Mouse (Mus musculus) heart, postnatal 0 days (tissue): ENCODE data around the gene Rptor. TPM values are rescaled to one million over a fixed set of nuclear protein-coding genes. Genes with fewer than 3 reads are reported as not detected.
A peak's percentile ranks its signal among the peaks of the same experiment; 100 is the strongest.

Experiments
- ATAC-seq: fragments of 200-750 bp; cut with Nextera tagmentation; 2 replicates; pipeline ENCODE4 v1.8.0; 2017; ENCODE audit warnings: low read depth, moderate number of reproducible peaks, moderate library complexity; ENCODE audit not compliant: insufficient read depth
- DNase-seq: peaks from one replicate; pipeline ENCODE4 v3.0.0-alpha.2; 2016; ENCODE audit warnings: low spot score
- H3K27ac ChIP-seq: fragments of 300-500 bp; sonication (generic); 2 replicates; pipeline ENCODE4 v1.5.1; 2014; ENCODE audit warnings: low read depth, mild to moderate bottlenecking
- H3K27me3 ChIP-seq: fragments of 300-500 bp; sonication (generic); 2 replicates; pipeline ENCODE4 v1.6.1; 2014; ENCODE audit warnings: low read length, mixed read lengths; ENCODE audit not compliant: control insufficient read depth, insufficient read depth
- H3K36me3 ChIP-seq: fragments of 300-500 bp; sonication (generic); replicated peaks from 2 replicates; pipeline ENCODE4 v1.6.1; 2014; ENCODE audit warnings: low read length, mixed read lengths; ENCODE audit not compliant: control insufficient read depth, insufficient read depth
- H3K4me1 ChIP-seq: fragments of 300-500 bp; sonication (generic); 2 replicates; pipeline ENCODE4 v1.6.1; 2014; ENCODE audit warnings: antibody characterized with exemption; ENCODE audit not compliant: control insufficient read depth, insufficient read depth
- H3K4me2 ChIP-seq: fragments of 300-500 bp; sonication (generic); 2 replicates; pipeline ENCODE4 v1.6.1; 2014; ENCODE audit warnings: low read depth, mild to moderate bottlenecking, low read length, moderate library complexity
- H3K4me3 ChIP-seq: fragments of 300-500 bp; sonication (generic); 2 replicates; pipeline ENCODE4 v1.5.1; 2014; ENCODE audit warnings: low read depth, low read length
- H3K9ac ChIP-seq: fragments of 300-500 bp; sonication (generic); replicated peaks from 2 replicates; pipeline ENCODE4 v1.6.1; 2014; ENCODE audit warnings: low read depth, low read length, mixed read lengths
- H3K9me3 ChIP-seq: fragments of 300-500 bp; sonication (generic); replicated peaks from 2 replicates; pipeline ENCODE4 v1.6.1; 2016; ENCODE audit warnings: low read length; ENCODE audit not compliant: control insufficient read depth
- CTCF ChIP-seq: IDR thresholded peaks from 2 replicates; pipeline ENCODE4 v1.5.1; 2016; ENCODE audit warnings: antibody characterized with exemption, control low read depth, low read depth
- EP300 ChIP-seq: IDR thresholded peaks from 2 replicates; pipeline ENCODE4 v1.6.1; 2016; ENCODE audit warnings: antibody characterized with exemption, low read depth
- WGBS: fragments of 180-500 bp; shearing (Covaris S2); extraction: QIAGEN DNeasy Blood & Tissue Kit; methylation state at CpG from one replicate; pipeline ENCODE4 v1.1.7; 2014; 5-methylcytosine and 5-hydroxymethylcytosine counted together
- polyA plus RNA-seq: library from polyadenylated mRNA; unstranded; fragments of >200 nt; fragmentation: Nextera tagmentation; extraction: Ambion mirVana; gene quantifications from 2 replicates; pipeline ENCODE4 v1.2.1, GENCODE M21; 2015
- total RNA-seq: library from RNA; depleted of rRNA; stranded (reverse); fragments of >200 nt; gene quantifications from 2 replicates; pipeline ENCODE4 v1.2.3, GENCODE M21; 2014; ENCODE audit warnings: low replicate concordance

Rptor gene
- total and polyA plus RNA-seq, 2 experiments from 2014 or later: 4.8 to 39.8 TPM

- no peak overlapping the region for H3K4me2 ChIP-seq
- H3K4me3 ChIP-seq: no peak overlapping the region
- no peaks in the 10 kb centered on the region for H3K9me3 ChIP-seq
- no peak for ATAC-seq
- WGBS: 79% methylated on average over 5 of the region's 5 CpGs
- H3K36me3 ChIP-seq: peaks cover 5% of the 10 kb centered on the region
- no peak for DNase-seq
- H3K27me3 ChIP-seq: no peaks in the 10 kb centered on the region
- TF ChIP-seq EP300: no peak
- TF ChIP-seq CTCF: no peak
- H3K27ac ChIP-seq: no peak overlapping the region
- peaks cover 11% of the 10 kb centered on the region; the same call in 1 of the 2 replicates for H3K4me1 ChIP-seq
- no peak overlapping the region for H3K9ac ChIP-seq
These were observed 27.6 kb downstream of the Rptor start for GRCm38 (mm10) chr11:119630329-119630728.

GRCm38 (mm10) chr11:119631222-119631870, 28.6 kb downstream of the Rptor start:
- H3K9ac ChIP-seq: no peak overlapping the region
- H3K36me3 ChIP-seq: peaks cover 5% of the 10 kb centered on the region
- TF ChIP-seq EP300: no peak
- no peak for TF ChIP-seq CTCF
- no peak for ATAC-seq
- H3K4me2 ChIP-seq: no peak overlapping the region
- 0 out of 2 replicates have a peak, but pooled peaks cover 5% of the 10 kb centered on the region for H3K4me1 ChIP-seq
- no peak for DNase-seq
- no peak overlapping the region for H3K27ac ChIP-seq
- 48% methylated on average over 3 of the region's 3 CpGs for WGBS
- H3K4me3 ChIP-seq: no peak overlapping the region
- no peaks in the 10 kb centered on the region for H3K9me3 ChIP-seq
- H3K27me3 ChIP-seq: no peaks in the 10 kb centered on the region

- ATAC-seq: no peak
- Histone ChIP-seq H3K27ac (no peak overlapping the region), H3K9me3 (no peaks in the 10 kb centered on the region), H3K4me2 (no peak overlapping the region), H3K4me1 (0 out of 2 replicates have a peak, but pooled peaks cover 1% of the 10 kb centered on the region), H3K4me3 (no peak overlapping the region), H3K27me3 (no peaks in the 10 kb centered on the region), H3K36me3 (no peaks in the 10 kb centered on the region; the same call in 1 of the 2 replicates), H3K9ac (no peak overlapping the region)
- 82% methylated on average over 4 of the region's 4 CpGs for WGBS
- TF ChIP-seq CTCF (no peak), EP300 (no peak)
- no peak for DNase-seq
These were observed 33.7 kb downstream of the Rptor start for GRCm38 (mm10) chr11:119636371-119636883.

GRCm38 (mm10) chr11:119637519-119637918, 34.8 kb downstream of the Rptor start:
- no peaks in the 10 kb centered on the region for H3K27me3 ChIP-seq
- H3K4me3 ChIP-seq: no peak overlapping the region
- no peaks in the 10 kb centered on the region for H3K9me3 ChIP-seq
- H3K4me1 ChIP-seq: no peaks in the 10 kb centered on the region; the same call in 1 of the 2 replicates
- no peak for ATAC-seq
- no peak overlapping the region for H3K27ac ChIP-seq
- WGBS: 65% methylated on average over 6 of the region's 6 CpGs
- no peak overlapping the region for H3K4me2 ChIP-seq
- no peaks in the 10 kb centered on the region; the same call in 1 of the 2 replicates for H3K36me3 ChIP-seq
- H3K9ac ChIP-seq: no peak overlapping the region
- DNase-seq: no peak
- TF ChIP-seq CTCF (peak; percentile 32), EP300 (no peak)

- 72% methylated on average over 9 of the region's 9 CpGs for WGBS
- ATAC-seq (no peak), DNase-seq (no peak)
- H3K9me3 ChIP-seq: no peaks in the 10 kb centered on the region
- H3K4me3 ChIP-seq: no peak overlapping the region
- no peak overlapping the region for H3K27ac ChIP-seq
- H3K27me3 ChIP-seq: no peaks in the 10 kb centered on the region
- H3K36me3 ChIP-seq: no peaks in the 10 kb centered on the region; the same call in 1 of the 2 replicates
- H3K9ac ChIP-seq: no peak overlapping the region
- H3K4me1 ChIP-seq: peaks cover 8% of the 10 kb centered on the region; the same call in 1 of the 2 replicates
- no peak for TF ChIP-seq EP300
- no peak for TF ChIP-seq CTCF
- no peak overlapping the region for H3K4me2 ChIP-seq
These were observed 37.8 kb downstream of the Rptor start for GRCm38 (mm10) chr11:119640491-119640890.
